Mouse (Mus musculus) thymus, adult 2 months (tissue): Measurements from ENCODE around the gene Gpx1. TPM values are rescaled to one million over a fixed set of nuclear protein-coding genes. Genes with fewer than 3 reads are reported as not detected.

Experiments
- DNase-seq: peaks from one replicate; pipeline ENCODE4 v3.0.0; 2021
- H3K27ac ChIP-seq: fragments of 200-500 bp; 2 replicates; pipeline ENCODE4 v1.5.1; 2012; ENCODE audit warnings: low read length, control low read depth; ENCODE audit not compliant: control insufficient read depth, insufficient read depth
- H3K27me3 ChIP-seq: fragments of 200-500 bp; 2 replicates; pipeline ENCODE4 v1.6.1; 2012; ENCODE audit warnings: mild to moderate bottlenecking, low read length, moderate library complexity, mixed read lengths; ENCODE audit not compliant: control insufficient read depth, insufficient read depth
- H3K36me3 ChIP-seq: fragments of 200-500 bp; 2 replicates; pipeline ENCODE4 v1.6.1; 2012; ENCODE audit warnings: mild to moderate bottlenecking, low read length, moderate library complexity; ENCODE audit not compliant: control insufficient read depth, insufficient read depth
- H3K4me1 ChIP-seq: fragments of 200-500 bp; replicated peaks from 2 replicates; pipeline ENCODE4 v1.6.1; 2012; ENCODE audit warnings: low read length; ENCODE audit not compliant: control insufficient read depth, insufficient read depth
- H3K4me3 ChIP-seq: fragments of 200-500 bp; 2 replicates; pipeline ENCODE4 v1.5.1; 2012; ENCODE audit warnings: mild to moderate bottlenecking, low read length, control low read depth, moderate library complexity; ENCODE audit not compliant: control insufficient read depth, insufficient read depth
- CTCF ChIP-seq: fragments of 200-500 bp; IDR thresholded peaks from 2 replicates; pipeline ENCODE4 v1.5.1; 2012; ENCODE audit warnings: mild to moderate bottlenecking, control low read depth, low read length, moderate library complexity, borderline replicate concordance; ENCODE audit not compliant: control insufficient read depth, poor library complexity, insufficient read depth; ENCODE audit errors: extremely low read depth
- POLR2A ChIP-seq: fragments of 200-500 bp; IDR thresholded peaks from 2 replicates; pipeline ENCODE4 v1.6.1; 2012; ENCODE audit warnings: mild to moderate bottlenecking, low read length, control low read depth, moderate library complexity; ENCODE audit not compliant: control insufficient read depth, poor library complexity, insufficient read depth; ENCODE audit errors: extremely low read depth
- WGBS: fragments of 180-500 bp; shearing (Covaris S2); methylation state at CpG from one replicate; pipeline ENCODE4 v1.1.7; 2018; 5-methylcytosine and 5-hydroxymethylcytosine counted together
- polyA plus RNA-seq: library from polyadenylated mRNA; depleted of rRNA; stranded (reverse); fragments of >200 nt; gene quantifications from 2 replicates; pipeline ENCODE4 v1.2.3, GENCODE M21; 2012; rRNA removed

Gene Gpx1
- 800 and 899 TPM in 2 replicates for polyA plus RNA-seq

GRCm38 (mm10) chr9:108338886-108339781 lies at the start of gene Gpx1:
Gpx1 (plus strand) TSS chr9:108338903.
- Histone ChIP-seq H3K27me3 (no peaks in the 10 kb centered on the region), H3K4me3 (peak within 1 kb of the TSS; percentile 95), H3K36me3 (peaks cover 16% of the 10 kb centered on the region), H3K27ac (peak within 1 kb of the TSS; percentile 88), H3K4me1 (peaks cover 28% of the 10 kb centered on the region)
- WGBS, result under 1% methylated on average over 49 of the region's 49 CpGs
- TF ChIP-seq POLR2A (peak; percentile 92), CTCF (no peak)
- DNase-seq, result peak; percentile 93

GRCm38 (mm10) chr9:108289347-108289746 lies 49.4 kb upstream of the Gpx1 start:
- no peak for TF ChIP-seq CTCF
- no peak for TF ChIP-seq POLR2A
- Histone ChIP-seq H3K27ac (no peak overlapping the region), H3K4me1 (0 out of 2 replicates have a peak, but pooled peaks cover 2% of the 10 kb centered on the region), H3K27me3 (no peaks in the 10 kb centered on the region), H3K36me3 (no peaks in the 10 kb centered on the region), H3K4me3 (no peak overlapping the region)
- no peak for DNase-seq
- WGBS, result 73% methylated on average over 2 of the region's 2 CpGs

GRCm38 (mm10) chr9:108290016-108290750 lies 48.5 kb upstream of the Gpx1 start, which contains the start of gene Nicn1:
Nicn1 (plus strand) TSS chr9:108290429.
- Histone ChIP-seq H3K27ac (no peak within 1 kb of the TSS), H3K4me3 (peak within 1 kb of the TSS; percentile 60), H3K36me3 (no peaks in the 10 kb centered on the region), H3K27me3 (no peaks in the 10 kb centered on the region), H3K4me1 (0 out of 2 replicates have a peak, but pooled peaks cover 2% of the 10 kb centered on the region)
- DNase-seq, result peak; percentile 89
- peak; percentile 60; the same call in 1 of the 2 replicates for TF ChIP-seq POLR2A
- no peak for TF ChIP-seq CTCF
- WGBS, result 2% methylated on average over 32 of the region's 32 CpGs

- 78% methylated on average over 6 of the region's 6 CpGs for WGBS
- TF ChIP-seq POLR2A, result no peak
- no peak for TF ChIP-seq CTCF
- Histone ChIP-seq H3K36me3 (no peaks in the 10 kb centered on the region), H3K27me3 (no peaks in the 10 kb centered on the region), H3K4me3 (no peak overlapping the region), H3K27ac (no peak overlapping the region), H3K4me1 (0 out of 2 replicates have a peak, but pooled peaks cover 2% of the 10 kb centered on the region)
- no peak for DNase-seq
These were observed 47.9 kb upstream of the Gpx1 start for GRCm38 (mm10) chr9:108290773-108291172.

- no peak for DNase-seq
- WGBS, result 88% methylated on average over 18 of the region's 18 CpGs
- no peak within 1 kb of the TSS for H3K4me3 ChIP-seq
- TF ChIP-seq CTCF (no peak), POLR2A (no peak)
- no peaks in the 10 kb centered on the region for H3K4me1 ChIP-seq
- H3K27ac ChIP-seq, result no peak within 1 kb of the TSS
- no peaks in the 10 kb centered on the region for H3K27me3 ChIP-seq
- no peaks in the 10 kb centered on the region for H3K36me3 ChIP-seq
These were observed 42.0 kb upstream of the Gpx1 start, which contains the start of gene Amt for GRCm38 (mm10) chr9:108296453-108297355. Amt (plus strand) TSS chr9:108296853.
